Mouse (Mus musculus) myocyte (in vitro differentiated cells): Measurements from ENCODE around the gene Olfr213.

Source experiments
- POLR2A ChIP-seq: IDR thresholded peaks from one replicate; pipeline ENCODE4 v1.6.1; 2011; ENCODE audit warnings: low read depth, mild to moderate bottlenecking, control low read depth, moderate library complexity; ENCODE audit not compliant: insufficient read length
- POLR2AphosphoS2 ChIP-seq: IDR thresholded peaks from one replicate; pipeline ENCODE4 v1.6.1; 2011; ENCODE audit warnings: low read depth, control low read depth; ENCODE audit not compliant: insufficient read length
- SRF ChIP-seq: IDR thresholded peaks from one replicate; pipeline ENCODE4 v1.6.1; 2011; ENCODE audit warnings: low read depth; ENCODE audit not compliant: control insufficient read depth, insufficient read length
- USF1 ChIP-seq: IDR thresholded peaks from one replicate; pipeline ENCODE4 v1.6.1; 2011; ENCODE audit warnings: low read depth, mild to moderate bottlenecking, control low read depth, moderate library complexity

GRCm38 (mm10) chr6:116553935-116554334 is 15.7 kb downstream of the Olfr213 start, which contains the start of gene Olfr214:
- TF ChIP-seq POLR2A (no peak), POLR2AphosphoS2 (no peak), SRF (no peak), USF1 (no peak)
